Mouse (Mus musculus): ENCODE results near the gene Mvp. TPM values are rescaled to one million over a fixed set of nuclear protein-coding genes. Genes with fewer than 3 reads are reported as not detected.

Gene Mvp
- total RNA-seq, 2 experiments from 2014 or later: 0.42 to 6.7 TPM

GRCm38 (mm10) chr7:127020491-127020890 lies 6.1 kb upstream of the Mvp start:
- ATAC-seq (replicated peaks; ENCODE audit: low FRiP score, poor library complexity, severe bottlenecking): no peak

- no peak for ATAC-seq (replicated peaks; ENCODE audit: low FRiP score, poor library complexity, severe bottlenecking)
These were observed 5.6 kb upstream of the Mvp start for GRCm38 (mm10) chr7:127020031-127020430.

- ATAC-seq (replicated peaks; ENCODE audit: low FRiP score, poor library complexity, severe bottlenecking): no peak
These were observed 5.0 kb upstream of the Mvp start for GRCm38 (mm10) chr7:127019306-127019960.

- ATAC-seq (replicated peaks; ENCODE audit: low FRiP score, poor library complexity, severe bottlenecking): no peak
These were observed 4.2 kb upstream of the Mvp start for GRCm38 (mm10) chr7:127018416-127019305.

GRCm38 (mm10) chr7:127017950-127018345 lies 3.5 kb upstream of the Mvp start:
- ATAC-seq (replicated peaks; ENCODE audit: low FRiP score, poor library complexity, severe bottlenecking): no peak

GRCm38 (mm10) chr7:127016971-127017949 lies 2.8 kb upstream of the Mvp start, which contains the start of gene Pagr1a:
TSS of gene Pagr1a (minus strand) at chr7:127017352.
- ATAC-seq (replicated peaks; ENCODE audit: low FRiP score, poor library complexity, severe bottlenecking): peak; percentile 75

- ATAC-seq (replicated peaks; ENCODE audit: low FRiP score, poor library complexity, severe bottlenecking): peak; percentile 71
These were observed 2.1 kb upstream of the Mvp start for GRCm38 (mm10) chr7:127016486-127016938.

- ATAC-seq (replicated peaks; ENCODE audit: low FRiP score, poor library complexity, severe bottlenecking): no peak
These were observed 1.9 kb upstream of the Mvp start, which contains the start of gene Pagr1b for GRCm38 (mm10) chr7:127016481-127016485. TSS of gene Pagr1b (minus strand) at chr7:127016484.

- peak; percentile 16 for ATAC-seq (replicated peaks; ENCODE audit: low FRiP score, poor library complexity, severe bottlenecking)
These were observed 1.7 kb upstream of the Mvp start for GRCm38 (mm10) chr7:127016081-127016480.

GRCm38 (mm10) chr7:127014993-127015392 lies 572 bp upstream of the Mvp start:
- no peak for ATAC-seq (replicated peaks; ENCODE audit: low FRiP score, poor library complexity, severe bottlenecking)

- no peak for ATAC-seq (replicated peaks; ENCODE audit: low FRiP score, poor library complexity, severe bottlenecking)
These were observed 1.0 kb downstream of the Mvp start for GRCm38 (mm10) chr7:127013385-127013784.

- no peak for ATAC-seq (replicated peaks; ENCODE audit: low FRiP score, poor library complexity, severe bottlenecking)
These were observed 1.6 kb downstream of the Mvp start for GRCm38 (mm10) chr7:127012845-127013244.

GRCm38 (mm10) chr7:127012374-127012773 lies 2.0 kb downstream of the Mvp start:
- no peak for ATAC-seq (replicated peaks; ENCODE audit: low FRiP score, poor library complexity, severe bottlenecking)

GRCm38 (mm10) chr7:127011717-127012116 lies 2.7 kb downstream of the Mvp start:
- ATAC-seq (replicated peaks; ENCODE audit: low FRiP score, poor library complexity, severe bottlenecking): no peak

- ATAC-seq (replicated peaks; ENCODE audit: low FRiP score, poor library complexity, severe bottlenecking): no peak
These were observed 3.4 kb downstream of the Mvp start for GRCm38 (mm10) chr7:127011051-127011450.

- ATAC-seq (replicated peaks; ENCODE audit: low FRiP score, poor library complexity, severe bottlenecking): no peak
These were observed 4.9 kb downstream of the Mvp start for GRCm38 (mm10) chr7:127009307-127010085.

- ATAC-seq (replicated peaks; ENCODE audit: low FRiP score, poor library complexity, severe bottlenecking): peak; percentile 60
These were observed 6.0 kb downstream of the Mvp start for GRCm38 (mm10) chr7:127008239-127009019.

- no peak for ATAC-seq (replicated peaks; ENCODE audit: low FRiP score, poor library complexity, severe bottlenecking)
These were observed 7.0 kb downstream of the Mvp start for GRCm38 (mm10) chr7:127007313-127008024.

All from erythroid progenitor cell, adult 5-6 weeks (primary cell).